Mouse (Mus musculus): ENCODE measurements around the gene Gm9495. TPM values are rescaled to one million over a fixed set of nuclear protein-coding genes. Genes with fewer than 3 reads are reported as not detected.
A peak's percentile ranks its signal among the peaks of the same experiment; 100 is the strongest.

Gm9495 gene
- polyA plus RNA-seq, 1 experiment: not detected

- H3K27me3 ChIP-seq (ENCODE audit: control insufficient read depth, insufficient read depth, low read length, poor library complexity, severe bottlenecking): no peaks in the 10 kb centered on the region
- H3K4me1 ChIP-seq (ENCODE audit: control insufficient read depth, insufficient read depth, low read length): no peaks in the 10 kb centered on the region
- no peak for TF ChIP-seq EP300 (IDR thresholded peaks at IDR 0.05; ENCODE audit: insufficient read depth, low read depth, low read length)
- no peak for TF ChIP-seq CTCF (IDR thresholded peaks at IDR 0.05; ENCODE audit: low read depth, low read length)
- TF ChIP-seq POLR2A (IDR thresholded peaks at IDR 0.05; ENCODE audit: insufficient read depth, low read length): no peak
- H3K4me3 ChIP-seq (ENCODE audit: low read depth, low read length): peak overlapping the region; percentile 74
- peaks cover 16% of the 10 kb centered on the region for H3K9me3 ChIP-seq (replicated peaks; ENCODE audit: control insufficient read depth, insufficient read depth, low read length, poor library complexity, severe bottlenecking)
- no peaks in the 10 kb centered on the region for H3K36me3 ChIP-seq (ENCODE audit: control insufficient read depth, insufficient read depth, low read length, poor library complexity, severe bottlenecking)
- peak overlapping the region; percentile 63 for H3K9ac ChIP-seq (ENCODE audit: low read depth, poor library complexity, severe bottlenecking)
- H3K27ac ChIP-seq (ENCODE audit: insufficient read depth, low read length): no peak overlapping the region
Measured at GRCm38 (mm10) chr8:69399181-69399955, 54.0 kb downstream of the Gm9495 start.

GRCm38 (mm10) chr8:69396196-69396595, 57.2 kb downstream of the Gm9495 start:
- no peak for TF ChIP-seq CTCF (IDR thresholded peaks at IDR 0.05; ENCODE audit: low read depth, low read length)

GRCm38 (mm10) chr8:69395050-69395789, 58.1 kb downstream of the Gm9495 start:
- TF ChIP-seq CTCF (IDR thresholded peaks at IDR 0.05; ENCODE audit: low read depth, low read length) (no peak), EP300 (IDR thresholded peaks at IDR 0.05; ENCODE audit: insufficient read depth, low read depth, low read length) (0 out of 2 replicates have a peak, but pooled peaks have one; percentile 26), POLR2A (IDR thresholded peaks at IDR 0.05; ENCODE audit: insufficient read depth, low read length) (peak; percentile 79)

More at GRCm38 (mm10) chr8:69396196-69396595, 57.2 kb downstream of the Gm9495 start:
- H3K36me3 ChIP-seq (ENCODE audit: control insufficient read depth, insufficient read depth, low read length, poor library complexity, severe bottlenecking): 0 out of 2 replicates have a peak, but pooled peaks cover 3% of the 10 kb centered on the region
- peak overlapping the region; percentile 62; the same call in 1 of the 2 replicates for H3K27ac ChIP-seq (ENCODE audit: insufficient read depth, low read length)
- peak overlapping the region; percentile 92; the same call in 1 of the 2 replicates for H3K9ac ChIP-seq (ENCODE audit: low read depth, poor library complexity, severe bottlenecking)
- peaks cover 4% of the 10 kb centered on the region for H3K9me3 ChIP-seq (replicated peaks; ENCODE audit: control insufficient read depth, insufficient read depth, low read length, poor library complexity, severe bottlenecking)
- H3K4me3 ChIP-seq (ENCODE audit: low read depth, low read length): no peak overlapping the region
- H3K27me3 ChIP-seq (ENCODE audit: control insufficient read depth, insufficient read depth, low read length, poor library complexity, severe bottlenecking): no peaks in the 10 kb centered on the region
- H3K4me1 ChIP-seq (ENCODE audit: control insufficient read depth, insufficient read depth, low read length): peaks cover 4% of the 10 kb centered on the region

GRCm38 (mm10) chr8:69384361-69384760, 69.0 kb downstream of the Gm9495 start:
- Histone ChIP-seq H3K27me3 (ENCODE audit: control insufficient read depth, insufficient read depth, low read length, poor library complexity, severe bottlenecking) (no peaks in the 10 kb centered on the region), H3K4me1 (ENCODE audit: control insufficient read depth, insufficient read depth, low read length) (no peaks in the 10 kb centered on the region), H3K9me3 (replicated peaks; ENCODE audit: control insufficient read depth, insufficient read depth, low read length, poor library complexity, severe bottlenecking) (peaks cover 35% of the 10 kb centered on the region), H3K4me3 (ENCODE audit: low read depth, low read length) (no peak overlapping the region), H3K9ac (ENCODE audit: low read depth, poor library complexity, severe bottlenecking) (no peak overlapping the region), H3K36me3 (ENCODE audit: control insufficient read depth, insufficient read depth, low read length, poor library complexity, severe bottlenecking) (peaks cover 8% of the 10 kb centered on the region), H3K27ac (ENCODE audit: insufficient read depth, low read length) (no peak overlapping the region)
- TF ChIP-seq CTCF (IDR thresholded peaks at IDR 0.05; ENCODE audit: low read depth, low read length) (no peak), POLR2A (IDR thresholded peaks at IDR 0.05; ENCODE audit: insufficient read depth, low read length) (no peak), EP300 (IDR thresholded peaks at IDR 0.05; ENCODE audit: insufficient read depth, low read depth, low read length) (no peak)

More at GRCm38 (mm10) chr8:69395050-69395789, 58.1 kb downstream of the Gm9495 start:
- H3K4me3 ChIP-seq (ENCODE audit: low read depth, low read length): peak overlapping the region; percentile 82
- H3K27ac ChIP-seq (ENCODE audit: insufficient read depth, low read length): peak overlapping the region; percentile 96
- no peaks in the 10 kb centered on the region for H3K9me3 ChIP-seq (replicated peaks; ENCODE audit: control insufficient read depth, insufficient read depth, low read length, poor library complexity, severe bottlenecking)
- H3K27me3 ChIP-seq (ENCODE audit: control insufficient read depth, insufficient read depth, low read length, poor library complexity, severe bottlenecking): no peaks in the 10 kb centered on the region
- H3K4me1 ChIP-seq (ENCODE audit: control insufficient read depth, insufficient read depth, low read length): peaks cover 4% of the 10 kb centered on the region
- 0 out of 2 replicates have a peak, but pooled peaks cover 3% of the 10 kb centered on the region for H3K36me3 ChIP-seq (ENCODE audit: control insufficient read depth, insufficient read depth, low read length, poor library complexity, severe bottlenecking)
- H3K9ac ChIP-seq (ENCODE audit: low read depth, poor library complexity, severe bottlenecking): peak overlapping the region; percentile 92

Other genes with a start within 250 kb of the Gm9495 start
- gene Zfp930, start 244.5 kb downstream of the Gm9495 start, polyA plus RNA-seq (2011; ENCODE audit: insufficient read depth, insufficient read length, low read depth, missing spikeins): 31.5 and 39.6 TPM in 2 replicates
- 10.3 and 14.7 TPM in 2 replicates for gene D130040H23Rik, start 182.5 kb downstream of the Gm9495 start, polyA plus RNA-seq (2011; ENCODE audit: insufficient read depth, insufficient read length, low read depth, missing spikeins)
- not detected in 2 replicates for gene Gm7697, start 69.4 kb upstream of the Gm9495 start, polyA plus RNA-seq (2011; ENCODE audit: insufficient read depth, insufficient read length, low read depth, missing spikeins)
- 16.8 and 21.6 TPM in 2 replicates for gene Zfp868, start 172.0 kb upstream of the Gm9495 start, polyA plus RNA-seq (2011; ENCODE audit: insufficient read depth, insufficient read length, low read depth, missing spikeins)
- 2.2 and 2.4 TPM in 2 replicates for gene Zfp964, start 200.9 kb upstream of the Gm9495 start, polyA plus RNA-seq (2011; ENCODE audit: insufficient read depth, insufficient read length, low read depth, missing spikeins)

Measured in ES-Bruce4 (cell line).